Mouse (Mus musculus) embryonic facial prominence, embryonic 11.5 days (tissue): ENCODE measurements around the gene Rbm47. TPM values are rescaled to one million over a fixed set of nuclear protein-coding genes. Genes with fewer than 3 reads are reported as not detected.

Source experiments
- ATAC-seq: fragments of 200-750 bp; cut with Nextera tagmentation; replicated peaks from 2 replicates; pipeline ENCODE4 v1.8.0; 2017; ENCODE audit warnings: low read depth; ENCODE audit not compliant: insufficient number of reproducible peaks, low FRiP score, low TSS enrichment
- DNase-seq: peaks from one replicate; pipeline ENCODE4 v3.0.0-alpha.2; 2015; ENCODE audit warnings: low spot score
- H3K27ac ChIP-seq: fragments of 300-500 bp; sonication (generic); replicated peaks from 2 replicates; pipeline ENCODE4 v1.5.1; 2014; ENCODE audit warnings: mild to moderate bottlenecking, low read depth, low read length, control low read depth
- H3K27me3 ChIP-seq: fragments of 300-500 bp; sonication (generic); 2 replicates; pipeline ENCODE4 v1.6.1; 2014; ENCODE audit warnings: mild to moderate bottlenecking, low read length, moderate library complexity, mixed read lengths; ENCODE audit not compliant: control insufficient read depth, insufficient read depth
- H3K36me3 ChIP-seq: fragments of 300-500 bp; sonication (generic); replicated peaks from 2 replicates; pipeline ENCODE4 v1.6.1; 2014; ENCODE audit warnings: low read depth, mild to moderate bottlenecking, low read length, moderate library complexity, mixed read lengths; ENCODE audit not compliant: control insufficient read depth, insufficient read depth
- H3K4me1 ChIP-seq: fragments of 300-500 bp; sonication (generic); 2 replicates; pipeline ENCODE4 v1.6.1; 2014; ENCODE audit warnings: low read length, mixed read lengths; ENCODE audit not compliant: control insufficient read depth, insufficient read depth
- H3K4me2 ChIP-seq: fragments of 300-500 bp; sonication (generic); 2 replicates; pipeline ENCODE4 v1.6.1; 2014; ENCODE audit warnings: low read depth, mild to moderate bottlenecking, control low read depth, low read length, moderate library complexity
- H3K4me3 ChIP-seq: fragments of 300-500 bp; sonication (generic); 2 replicates; pipeline ENCODE4 v1.5.1; 2014; ENCODE audit warnings: low read depth, low read length, control low read depth
- H3K9ac ChIP-seq: fragments of 300-500 bp; sonication (generic); replicated peaks from 2 replicates; pipeline ENCODE4 v1.6.1; 2014; ENCODE audit warnings: mild to moderate bottlenecking, control low read depth, low read length
- H3K9me3 ChIP-seq: fragments of 300-500 bp; sonication (generic); replicated peaks from 2 replicates; pipeline ENCODE4 v1.6.1; 2016; ENCODE audit warnings: mild to moderate bottlenecking, low read length, inconsistent platforms, mixed read lengths; ENCODE audit not compliant: control insufficient read depth
- WGBS: fragments of 180-500 bp; shearing (Covaris S2); extraction: QIAGEN DNeasy Blood & Tissue Kit; methylation state at CpG from one replicate; pipeline ENCODE4 v1.1.7; 2014; 5-methylcytosine and 5-hydroxymethylcytosine counted together
- polyA plus RNA-seq: library from polyadenylated mRNA; unstranded; fragments of >200 nt; fragmentation: Nextera tagmentation; extraction: Ambion mirVana; gene quantifications from 2 replicates; pipeline ENCODE4 v1.2.1, GENCODE M21; 2014

Gene Rbm47
- polyA plus RNA-seq, 1 experiment from 2014 or later = 2.9 TPM

GRCm38 (mm10) chr5:66074235-66074634 lies 98.7 kb downstream of the Rbm47 start:
- Histone ChIP-seq H3K27ac (no peak overlapping the region), H3K4me2 (no peak overlapping the region), H3K9ac (no peak overlapping the region), H3K4me3 (no peak overlapping the region), H3K36me3 (no peaks in the 10 kb centered on the region), H3K27me3 (no peaks in the 10 kb centered on the region), H3K4me1 (no peaks in the 10 kb centered on the region; the same call in 1 of the 2 replicates), H3K9me3 (no peaks in the 10 kb centered on the region)
- no peak for ATAC-seq
- no peak for DNase-seq
- whole genome bisulfite sequencing = 93% methylated on average over 5 of the region's 5 CpGs

GRCm38 (mm10) chr5:66073604-66074164 lies 99.2 kb downstream of the Rbm47 start:
- ATAC-seq = no peak
- Histone ChIP-seq H3K36me3 (no peaks in the 10 kb centered on the region), H3K9ac (no peak overlapping the region), H3K9me3 (no peaks in the 10 kb centered on the region), H3K27ac (no peak overlapping the region), H3K4me1 (no peaks in the 10 kb centered on the region; the same call in 1 of the 2 replicates), H3K27me3 (no peaks in the 10 kb centered on the region), H3K4me3 (no peak overlapping the region), H3K4me2 (no peak overlapping the region)
- WGBS = 83% methylated on average over 12 of the region's 12 CpGs
- no peak for DNase-seq

- WGBS = 85% methylated on average over 8 of the region's 8 CpGs
- ATAC-seq = no peak
- Histone ChIP-seq H3K27me3 (no peaks in the 10 kb centered on the region; the same call in 1 of the 2 replicates), H3K4me2 (no peak overlapping the region), H3K4me3 (no peak overlapping the region), H3K36me3 (no peaks in the 10 kb centered on the region), H3K4me1 (no peaks in the 10 kb centered on the region; the same call in 1 of the 2 replicates), H3K9ac (no peak overlapping the region), H3K27ac (no peak overlapping the region), H3K9me3 (no peaks in the 10 kb centered on the region)
- no peak for DNase-seq
Observed at GRCm38 (mm10) chr5:66071722-66072121, 101.2 kb downstream of the Rbm47 start.

- WGBS = 51% methylated on average over 2 of the region's 2 CpGs
- Histone ChIP-seq H3K9me3 (no peaks in the 10 kb centered on the region), H3K4me1 (no peaks in the 10 kb centered on the region; the same call in 1 of the 2 replicates), H3K4me2 (no peak overlapping the region; the same call in 1 of the 2 replicates), H3K36me3 (no peaks in the 10 kb centered on the region), H3K4me3 (no peak overlapping the region), H3K27me3 (no peaks in the 10 kb centered on the region; the same call in 1 of the 2 replicates), H3K27ac (no peak overlapping the region), H3K9ac (no peak overlapping the region)
- ATAC-seq (no peak), DNase-seq (no peak)
Observed at GRCm38 (mm10) chr5:66070350-66070749, 102.6 kb downstream of the Rbm47 start.

GRCm38 (mm10) chr5:66069470-66070144 lies 103.3 kb downstream of the Rbm47 start:
- H3K9ac ChIP-seq = 0 out of 2 replicates have a peak overlapping the region, but pooled peaks have one; percentile 1
- WGBS = 6% methylated on average over 27 of the region's 27 CpGs

GRCm38 (mm10) chr5:66069133-66069469 lies 103.8 kb downstream of the Rbm47 start:
- no peaks in the 10 kb centered on the region; the same call in 1 of the 2 replicates for H3K27me3 ChIP-seq
- H3K27ac ChIP-seq = no peak overlapping the region
- no peak overlapping the region for H3K9ac ChIP-seq
- peak overlapping the region; percentile 31; the same call in 1 of the 2 replicates for H3K4me3 ChIP-seq
- peak; percentile 32 for DNase-seq
- H3K9me3 ChIP-seq = no peaks in the 10 kb centered on the region
- no peak for ATAC-seq
- 37% methylated on average over 7 of the region's 7 CpGs for WGBS
- peak overlapping the region; percentile 62 for H3K4me2 ChIP-seq
- no peaks in the 10 kb centered on the region for H3K36me3 ChIP-seq
- no peaks in the 10 kb centered on the region; the same call in 1 of the 2 replicates for H3K4me1 ChIP-seq

More at GRCm38 (mm10) chr5:66069470-66070144, 103.3 kb downstream of the Rbm47 start:
- no peaks in the 10 kb centered on the region for H3K36me3 ChIP-seq
- no peak overlapping the region for H3K27ac ChIP-seq
- ATAC-seq (no peak; the same call in 1 of the 2 replicates), DNase-seq (peak; percentile 67)
- no peaks in the 10 kb centered on the region for H3K9me3 ChIP-seq
- no peaks in the 10 kb centered on the region; the same call in 1 of the 2 replicates for H3K4me1 ChIP-seq
- peak overlapping the region; percentile 62 for H3K4me2 ChIP-seq
- no peaks in the 10 kb centered on the region; the same call in 1 of the 2 replicates for H3K27me3 ChIP-seq
- H3K4me3 ChIP-seq = peak overlapping the region; percentile 31

GRCm38 (mm10) chr5:66068068-66068920 lies 104.6 kb downstream of the Rbm47 start:
- Histone ChIP-seq H3K4me1 (no peaks in the 10 kb centered on the region; the same call in 1 of the 2 replicates), H3K27me3 (no peaks in the 10 kb centered on the region; the same call in 1 of the 2 replicates), H3K36me3 (no peaks in the 10 kb centered on the region), H3K4me2 (no peak overlapping the region), H3K4me3 (no peak overlapping the region), H3K9ac (no peak overlapping the region), H3K27ac (no peak overlapping the region), H3K9me3 (no peaks in the 10 kb centered on the region)
- 85% methylated on average over 12 of the region's 12 CpGs for WGBS
- no peak for DNase-seq
- no peak for ATAC-seq
